Mouse (Mus musculus): Measurements from ENCODE around the gene Kcnmb4. TPM values are rescaled to one million over a fixed set of nuclear protein-coding genes. Genes with fewer than 3 reads are reported as not detected.
A peak's percentile ranks its signal among the peaks of the same experiment; 100 is the strongest.

Gene Kcnmb4
- 100 to 1,000 TPM in 1 of 2 experiments, 10 to 100 TPM in 1; 97.0 to 125 TPM for total RNA-seq (2021)

- intact Hi-C loops (cut with DNase I): loop anchor here (5.0 kb wide), 2 partner anchors 47 to 142 kb away; no protein-coding TSS in a partner anchor
- DNase-seq (ENCODE audit: low spot score in 2 of 2): peak; percentile 54 to 74
Observed at GRCm38 (mm10) chr10:116473759-116474549, at the start of gene Kcnmb4. Gene Kcnmb4 (minus strand): TSS chr10:116473878.

GRCm38 (mm10) chr10:116519588-116519987, 45.9 kb upstream of the Kcnmb4 start:
- DNase-seq (ENCODE audit: low spot score in 2 of 2): no peak
- intact Hi-C loops (cut with DNase I): no loop called here

- intact Hi-C loops (cut with DNase I): no loop called here
- DNase-seq (ENCODE audit: low spot score in 2 of 2): no peak
Observed at GRCm38 (mm10) chr10:116515590-116515989, 41.9 kb upstream of the Kcnmb4 start.

GRCm38 (mm10) chr10:116515158-116515557, 41.5 kb upstream of the Kcnmb4 start:
- intact Hi-C loops (cut with DNase I): no loop called here
- DNase-seq (ENCODE audit: low spot score in 2 of 2): no peak

GRCm38 (mm10) chr10:116513254-116513635, 39.6 kb upstream of the Kcnmb4 start:
- intact Hi-C loops (cut with DNase I): no loop called here
- DNase-seq (ENCODE audit: low spot score in 2 of 2): no peak

- DNase-seq (ENCODE audit: low spot score in 2 of 2): no peak
- intact Hi-C loops (cut with DNase I): no loop called here
Observed at GRCm38 (mm10) chr10:116512521-116513253, 39.0 kb upstream of the Kcnmb4 start.

GRCm38 (mm10) chr10:116505303-116506014, 31.8 kb upstream of the Kcnmb4 start:
- intact Hi-C loops (cut with DNase I): no loop called here
- DNase-seq (ENCODE audit: low spot score in 2 of 2): no peak

- DNase-seq (ENCODE audit: low spot score in 2 of 2): no peak
- intact Hi-C loops (cut with DNase I): no loop called here
Observed at GRCm38 (mm10) chr10:116492768-116493167, 19.1 kb upstream of the Kcnmb4 start.

GRCm38 (mm10) chr10:116486895-116487747, 13.4 kb upstream of the Kcnmb4 start:
- intact Hi-C loops (cut with DNase I): no loop called here
- DNase-seq (ENCODE audit: low spot score in 2 of 2): peak in 1 of 2 experiments; percentile 21

GRCm38 (mm10) chr10:116481917-116482316, 8.2 kb upstream of the Kcnmb4 start:
- DNase-seq (ENCODE audit: low spot score in 2 of 2): no peak
- intact Hi-C loops (cut with DNase I): no loop called here

GRCm38 (mm10) chr10:116480988-116481387, 7.3 kb upstream of the Kcnmb4 start:
- intact Hi-C loops (cut with DNase I): no loop called here
- DNase-seq (ENCODE audit: low spot score in 2 of 2): no peak

GRCm38 (mm10) chr10:116476559-116476958, 2.9 kb upstream of the Kcnmb4 start:
- no peak for DNase-seq (ENCODE audit: low spot score in 2 of 2)
- intact Hi-C loops (cut with DNase I): no loop called here

- intact Hi-C loops (cut with DNase I): no loop called here
Observed at GRCm38 (mm10) chr10:116475725-116476124, 2.0 kb upstream of the Kcnmb4 start.

GRCm38 (mm10) chr10:116473071-116473758, 463 bp downstream of the Kcnmb4 start:
- intact Hi-C loops (cut with DNase I): loop anchor here (5.0 kb wide), 2 partner anchors 46 to 141 kb away; no protein-coding TSS in a partner anchor
- peak; percentile 56 to 69 for DNase-seq (ENCODE audit: low spot score in 2 of 2)

More at GRCm38 (mm10) chr10:116475725-116476124, 2.0 kb upstream of the Kcnmb4 start:
- no peak for DNase-seq (ENCODE audit: low spot score in 2 of 2)

GRCm38 (mm10) chr10:116472579-116472978, 1.1 kb downstream of the Kcnmb4 start:
- intact Hi-C loops (cut with DNase I): loop anchor here (5.0 kb wide), 2 partner anchors 45 to 140 kb away; no protein-coding TSS in a partner anchor
- no peak for DNase-seq (ENCODE audit: low spot score in 2 of 2)

GRCm38 (mm10) chr10:116470306-116470925, 3.3 kb downstream of the Kcnmb4 start:
- no peak for DNase-seq (ENCODE audit: low spot score in 2 of 2)
- intact Hi-C loops (cut with DNase I): loop anchor here (5.0 kb wide), 2 partner anchors 43 to 138 kb away; no protein-coding TSS in a partner anchor

- intact Hi-C loops (cut with DNase I): no loop called here
- no peak for DNase-seq (ENCODE audit: low spot score in 2 of 2)
Observed at GRCm38 (mm10) chr10:116468094-116468493, 5.6 kb downstream of the Kcnmb4 start.

- DNase-seq (ENCODE audit: low spot score in 2 of 2): no peak
- intact Hi-C loops (cut with DNase I): no loop called here
Observed at GRCm38 (mm10) chr10:116463753-116464345, 9.8 kb downstream of the Kcnmb4 start.

Measured in left cerebral cortex, postnatal 36 days (tissue).